Mouse (Mus musculus) hindlimb bud, embryonic 11.5 days (tissue): Measurements from ENCODE around the gene Nr0b2.
"Not testable (repeated sequence)": the region's sequence is repeated elsewhere in the genome, so short reads cannot be mapped to it uniquely, and the experiment has no call there.

Experiments used
- DNase-seq: peaks from one replicate; pipeline ENCODE4 v3.0.0-alpha.2; 2012; ENCODE audit warnings: low read depth, low spot score; ENCODE audit errors: extremely low spot score

The Nr0b2 gene

DNA sequence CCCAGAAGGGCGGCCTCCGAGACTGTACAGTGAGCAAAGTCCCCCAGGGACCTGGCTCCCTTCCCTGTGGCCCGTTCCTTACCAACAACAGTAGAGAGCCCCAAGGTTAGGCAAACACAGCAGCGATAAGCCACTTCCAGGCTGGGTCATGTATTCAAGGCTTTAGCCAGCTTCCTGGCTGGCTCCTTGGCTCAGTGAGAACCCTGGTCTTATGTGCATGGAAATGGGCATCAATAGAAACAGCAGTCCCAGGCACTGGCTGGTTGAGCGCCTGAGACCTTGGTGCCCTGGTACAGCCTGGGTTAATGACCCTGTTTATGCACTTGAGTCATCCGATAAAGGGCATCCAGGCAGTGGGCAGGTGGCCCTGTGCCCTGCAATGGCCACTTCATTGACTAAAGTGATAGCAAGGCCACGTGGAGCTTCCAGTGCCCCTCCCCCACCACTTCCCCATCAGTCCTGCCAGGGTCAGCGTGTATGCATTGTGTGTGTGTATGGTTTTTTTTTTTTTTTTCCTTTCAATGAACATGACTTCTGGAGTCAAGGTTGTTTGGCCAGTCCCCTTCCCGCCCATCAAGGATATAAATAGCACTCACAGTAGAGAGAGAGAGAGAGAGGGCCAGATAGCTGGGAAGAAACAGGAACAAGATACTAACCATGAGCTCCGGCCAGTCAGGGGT, at the start of gene Nr0b2:
Nr0b2 (plus strand) TSS at position 609 of the 680 bp plus-strand sequence.
- DNase-seq, result no peak

DNA sequence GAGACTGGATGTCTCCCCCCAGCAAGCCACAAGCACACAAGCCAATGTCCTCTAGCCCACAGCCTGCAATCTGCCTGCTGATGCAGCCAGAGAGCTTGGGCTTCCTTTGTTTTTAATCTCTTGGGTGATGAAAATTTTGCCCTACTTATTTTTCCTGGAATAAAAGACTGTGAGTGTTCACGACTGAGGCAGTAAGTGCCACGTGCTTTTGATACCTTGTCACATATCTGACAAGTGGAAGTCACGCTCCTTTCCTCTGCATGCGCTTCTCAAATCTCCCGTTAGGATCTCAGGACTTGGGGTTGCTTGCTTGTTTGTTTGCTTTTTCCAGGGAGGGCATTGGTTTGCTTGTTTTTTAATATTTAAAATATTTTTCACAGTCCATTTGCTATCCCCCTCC, 48.9 kb upstream of the Nr0b2 start:
- DNase-seq, result no peak

GRCm38 (mm10) chr4:133504755-133505485, 48.3 kb upstream of the Nr0b2 start:
- no peak for DNase-seq

- no peak for DNase-seq
Observed at GRCm38 (mm10) chr4:133506573-133506972, 46.6 kb upstream of the Nr0b2 start.

- DNase-seq, result no peak
Observed at GRCm38 (mm10) chr4:133508990-133509389, 44.2 kb upstream of the Nr0b2 start.

GRCm38 (mm10) chr4:133511050-133511449, 42.1 kb upstream of the Nr0b2 start:
- no peak for DNase-seq

GRCm38 (mm10) chr4:133512511-133512910, 40.7 kb upstream of the Nr0b2 start:
- not testable (repeated sequence) for DNase-seq

- peak; percentile 35 for DNase-seq
Observed at GRCm38 (mm10) chr4:133512972-133513371, 40.2 kb upstream of the Nr0b2 start.

DNA sequence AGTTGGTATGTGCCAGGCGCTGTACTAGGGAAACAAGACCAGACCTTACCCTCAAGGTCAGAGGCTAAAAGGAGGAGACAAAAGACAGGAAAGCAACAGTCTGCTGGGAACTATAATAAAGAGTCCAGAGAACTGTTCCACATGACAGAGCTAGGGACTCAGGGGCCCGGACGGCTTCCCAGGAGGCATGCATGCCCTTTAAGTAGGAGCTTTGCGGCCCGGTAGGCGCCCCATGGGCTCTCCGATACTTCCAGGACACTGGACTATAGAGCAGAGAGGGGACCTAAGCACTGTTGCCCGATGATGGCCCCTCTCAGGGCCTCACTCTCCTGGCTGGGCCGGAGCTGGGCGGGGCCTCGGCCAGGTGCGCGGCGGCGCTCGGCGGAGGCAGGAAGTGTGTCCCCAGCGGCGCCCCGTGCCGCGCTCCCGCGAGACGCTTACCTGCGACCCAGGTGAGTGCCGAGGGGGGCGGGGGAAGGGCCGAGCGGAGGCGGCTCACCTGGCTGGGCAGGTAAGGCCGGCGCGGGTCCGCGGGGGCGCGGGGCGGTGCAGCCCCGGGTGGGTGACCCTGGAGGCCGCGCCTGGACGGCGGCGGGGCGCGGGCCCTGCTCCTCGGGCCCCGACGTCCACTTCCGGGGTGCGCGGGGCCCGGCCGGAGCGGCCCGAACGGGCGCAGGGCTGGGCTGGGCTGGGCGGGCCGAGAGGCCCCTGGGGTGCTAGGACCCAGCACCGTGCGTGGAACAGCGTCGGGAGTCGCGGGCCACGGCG, 34.4 kb upstream of the Nr0b2 start, which contains the start of gene Kdf1:
Kdf1 (plus strand) TSS at position 363 of the 768 bp plus-strand sequence.
- no peak for DNase-seq

- no peak for DNase-seq
Observed at GRCm38 (mm10) chr4:133519369-133519665, 33.9 kb upstream of the Nr0b2 start.

GRCm38 (mm10) chr4:133521502-133521901, 31.7 kb upstream of the Nr0b2 start:
- no peak for DNase-seq

GRCm38 (mm10) chr4:133527788-133528187, 25.4 kb upstream of the Nr0b2 start:
- DNase-seq, result no peak

GRCm38 (mm10) chr4:133532777-133533176, 20.4 kb upstream of the Nr0b2 start:
- no peak for DNase-seq

- DNase-seq, result no peak
Observed at GRCm38 (mm10) chr4:133536081-133536480, 17.1 kb upstream of the Nr0b2 start.

- no peak for DNase-seq
Observed at GRCm38 (mm10) chr4:133536652-133537051, 16.5 kb upstream of the Nr0b2 start.

GRCm38 (mm10) chr4:133545272-133546231, 7.6 kb upstream of the Nr0b2 start, which contains the start of gene Nudc:
Gene Nudc (minus strand): TSS chr4:133545996.
- peak; percentile 76 for DNase-seq

DNA sequence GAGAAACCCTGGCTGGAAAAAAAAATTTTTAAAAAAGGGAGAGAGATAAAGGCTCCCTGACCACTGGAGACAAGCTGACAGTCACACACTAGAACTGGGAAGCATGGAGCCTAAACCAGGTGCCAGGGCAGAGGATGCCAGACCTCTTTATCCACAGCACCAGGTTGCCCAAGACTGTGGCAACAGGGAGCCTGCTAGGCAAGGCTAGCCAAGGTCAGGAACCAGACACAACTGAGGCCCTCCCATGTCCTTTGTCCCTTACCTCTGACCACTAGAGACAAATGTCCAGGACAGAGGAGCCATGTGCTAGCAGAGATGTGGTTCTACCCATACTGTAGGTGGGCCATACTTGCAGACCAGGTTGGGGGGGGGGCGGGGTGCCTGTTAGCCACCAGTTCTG, 1.1 kb upstream of the Nr0b2 start:
- no peak for DNase-seq

GRCm38 (mm10) chr4:133553448-133554330, 513 bp downstream of the Nr0b2 start:
- DNase-seq, result no peak

DNA sequence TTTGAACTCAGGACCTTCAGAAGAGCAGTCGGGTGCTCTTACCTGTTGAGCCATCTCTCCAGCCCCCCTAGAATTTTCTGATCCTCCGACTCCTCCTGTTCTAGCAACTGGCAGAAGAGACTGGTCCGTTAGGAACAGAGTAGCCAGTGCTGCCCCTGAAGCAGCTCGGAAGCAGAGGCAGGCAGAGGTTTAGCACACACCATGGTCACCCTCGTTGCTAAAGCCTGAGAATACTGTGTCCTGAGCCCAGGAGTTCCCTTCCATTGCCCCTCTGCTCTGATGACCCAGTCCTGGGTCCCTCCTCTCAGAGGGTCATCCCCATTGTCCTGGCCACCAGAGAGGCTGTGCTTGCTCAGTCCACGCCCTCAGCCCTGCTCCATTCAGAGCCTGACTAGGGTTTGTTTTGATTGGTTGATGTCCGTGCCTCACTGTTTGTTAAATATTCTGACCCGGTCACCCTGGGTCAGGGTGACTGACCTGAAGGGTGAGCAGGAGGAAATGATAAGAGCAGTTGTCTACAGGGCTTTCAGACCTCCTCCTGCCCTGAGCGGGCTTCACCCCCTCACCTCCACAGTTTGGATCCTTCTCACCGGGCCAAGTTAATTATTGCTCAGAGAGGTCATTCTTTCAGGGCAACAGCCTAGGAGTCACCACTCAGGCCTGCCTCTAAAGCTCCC, 4.0 kb downstream of the Nr0b2 start:
- DNase-seq, result no peak
